Mouse (Mus musculus): ENCODE results near the gene Fcamr.

- TF ChIP-seq CTCF (IDR thresholded peaks at IDR 0.05; ENCODE audit: low read depth, low read length) (no peak), GATA1 (IDR thresholded peaks at IDR 0.05; ENCODE audit: borderline replicate concordance, low read length) (no peak), TAL1 (conservative IDR thresholded peaks at IDR 0.05; ENCODE audit: low read depth, low read length) (no peak)
These were observed 20.8 kb upstream of the Fcamr start for GRCm38 (mm10) chr1:130779867-130780266.
